Mouse (Mus musculus) MN1 (cell line): ENCODE data around the gene Pigv.
A peak's percentile ranks its signal among the peaks of the same experiment; 100 is the strongest.

Experiments
- DNase-seq: peaks from one replicate; pipeline ENCODE4 v3.0.0-alpha.2; 2016; ENCODE audit warnings: low spot score

The Pigv gene

GRCm38 (mm10) chr4:133645680-133646079 is 26.8 kb downstream of the Pigv start:
- no peak for DNase-seq

DNA sequence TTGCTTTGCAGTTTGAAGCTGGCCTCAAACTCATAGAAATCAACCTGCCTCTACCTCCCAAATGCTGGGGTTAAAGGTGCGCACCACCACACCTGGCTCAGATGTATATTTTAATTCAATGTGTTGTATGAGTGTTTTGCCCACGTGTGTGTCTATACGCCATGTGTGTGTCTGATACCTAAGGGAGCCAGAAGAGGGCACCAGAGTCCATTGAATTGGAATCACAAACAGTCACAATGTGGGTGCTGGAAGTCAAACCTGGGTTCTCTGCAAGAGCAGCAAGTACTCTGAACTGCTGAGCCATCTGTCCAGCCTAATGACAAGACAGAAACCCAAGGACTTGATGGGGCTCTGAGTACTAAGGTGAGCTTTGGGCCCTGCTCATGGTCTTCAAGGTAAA is 27.3 kb downstream of the Pigv start:
- no peak for DNase-seq

- DNase-seq: no peak
These were observed 38.4 kb downstream of the Pigv start for GRCm38 (mm10) chr4:133634043-133634410.

- DNase-seq: peak; percentile 92
These were observed 39.0 kb downstream of the Pigv start for GRCm38 (mm10) chr4:133633332-133634042.

DNA sequence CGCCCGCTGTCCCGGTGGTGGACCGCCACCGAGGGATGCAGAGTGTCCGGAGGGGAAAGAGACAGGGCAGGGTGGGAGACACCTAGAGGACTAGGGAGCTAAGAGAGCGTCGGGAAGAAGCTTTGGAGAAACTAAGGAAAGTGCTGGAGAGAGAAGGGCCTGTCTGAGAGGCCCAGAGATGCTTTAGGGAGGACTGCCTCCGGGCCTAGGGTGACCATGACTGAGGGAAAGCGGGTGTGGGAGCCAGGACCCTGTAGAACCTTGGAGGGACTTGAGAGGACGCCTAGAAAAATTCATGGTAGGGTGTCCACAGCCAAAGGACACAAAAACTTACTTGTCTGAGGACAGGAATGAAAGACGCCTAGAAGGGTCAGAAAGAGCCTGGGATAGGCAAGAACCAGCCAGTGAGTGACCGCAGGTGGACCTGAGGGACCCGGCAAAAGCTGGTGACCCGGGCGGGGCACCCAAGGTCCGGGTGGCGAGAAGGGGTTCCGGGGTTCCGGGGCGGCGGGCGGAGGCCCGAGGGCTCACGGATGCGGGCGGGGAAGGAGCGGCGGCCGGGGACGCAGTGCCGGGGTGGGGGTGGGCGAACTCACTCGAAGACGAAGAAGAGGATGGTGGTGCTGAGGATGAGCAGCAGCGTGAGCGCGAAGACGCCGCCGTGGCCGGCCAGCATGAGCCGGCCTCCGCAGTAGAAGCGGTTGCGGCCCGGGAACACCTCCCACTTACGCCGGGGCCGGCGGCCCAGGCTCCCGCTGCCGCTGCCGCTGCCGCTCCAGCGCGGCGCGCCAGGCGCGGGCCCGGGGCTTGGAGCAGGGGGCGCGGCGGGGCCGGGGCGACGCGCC is 39.7 kb downstream of the Pigv start:
- DNase-seq: peak; percentile 72

- DNase-seq: no peak
These were observed 40.6 kb downstream of the Pigv start for GRCm38 (mm10) chr4:133631769-133632411.

DNA sequence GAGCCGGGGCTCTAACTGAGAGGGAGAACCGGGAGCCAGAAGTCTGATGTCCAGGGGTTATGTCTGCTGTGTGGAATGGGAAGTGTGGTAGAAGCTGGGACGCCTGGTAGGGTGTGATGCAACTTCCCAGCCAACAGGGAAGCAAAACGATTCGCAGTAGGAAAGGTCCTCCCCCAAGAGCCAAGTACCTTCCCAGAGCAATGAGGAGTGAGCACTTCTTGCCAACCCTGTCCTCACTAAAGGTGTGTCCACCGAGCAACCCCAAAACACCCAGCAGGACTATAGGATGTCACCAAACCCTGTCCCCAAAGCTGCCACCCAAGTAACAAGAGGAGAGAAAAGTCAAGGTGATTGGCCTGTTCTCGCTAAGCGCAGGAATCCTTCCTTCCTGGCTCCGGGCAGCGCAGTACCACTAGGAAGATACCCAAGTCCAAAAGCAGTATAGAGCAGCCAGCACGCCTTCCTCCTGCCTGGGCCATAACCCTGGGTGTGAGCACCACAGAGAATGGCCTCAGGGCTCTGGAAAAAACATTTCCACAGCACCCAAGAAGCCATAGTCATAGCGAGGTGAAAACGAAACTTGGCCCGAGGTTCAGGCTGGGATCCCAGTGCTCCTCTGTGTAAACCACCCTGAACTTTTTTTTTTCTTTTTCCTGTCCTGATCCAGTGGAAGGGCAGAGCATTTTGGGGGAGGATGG is 41.2 kb downstream of the Pigv start:
- DNase-seq: no peak

GRCm38 (mm10) chr4:133630326-133630920 is 42.0 kb downstream of the Pigv start:
- DNase-seq: no peak

DNA sequence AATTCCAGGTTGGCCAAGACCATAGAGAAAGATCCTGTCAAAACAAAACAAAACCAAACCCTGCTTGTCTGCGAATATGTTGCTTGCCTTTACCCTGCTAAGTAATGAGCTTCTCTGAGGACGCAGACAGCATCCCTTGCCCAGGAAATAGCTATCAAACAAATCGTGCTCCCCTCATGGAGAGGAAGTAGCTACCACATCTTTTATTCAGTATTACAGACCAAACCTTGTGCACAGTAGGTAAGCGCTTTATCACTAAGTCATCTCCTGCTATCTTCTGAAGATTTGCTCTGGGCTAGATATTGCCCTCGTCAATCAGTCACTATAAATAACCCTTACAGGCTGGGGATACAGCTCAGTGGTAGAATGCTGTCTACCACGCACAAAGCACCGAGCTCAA is 43.3 kb downstream of the Pigv start:
- no peak for DNase-seq

- DNase-seq: no peak
These were observed 43.9 kb downstream of the Pigv start for GRCm38 (mm10) chr4:133628517-133628916.

- no peak for DNase-seq
These were observed 45.4 kb downstream of the Pigv start for GRCm38 (mm10) chr4:133627039-133627438.

GRCm38 (mm10) chr4:133626621-133627020 is 45.8 kb downstream of the Pigv start:
- no peak for DNase-seq

DNA sequence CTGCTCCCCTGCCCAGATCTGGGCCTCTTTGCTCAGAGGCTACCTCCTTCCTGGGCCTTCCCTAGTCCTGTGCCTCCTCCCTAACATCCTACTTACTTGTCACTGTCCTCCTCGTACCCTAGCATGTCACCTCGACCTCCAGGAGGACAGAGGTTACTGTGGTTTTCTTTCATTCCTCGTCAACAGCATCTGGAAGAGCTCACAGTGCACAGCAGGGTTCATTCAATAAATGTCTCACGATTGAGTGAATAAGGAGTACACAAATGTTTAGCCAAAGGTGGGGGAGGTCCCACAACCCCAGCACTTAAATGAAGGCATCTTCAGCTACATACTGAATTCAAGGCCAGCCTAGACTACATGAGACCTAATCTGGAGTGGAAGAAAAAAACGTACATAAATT is 46.2 kb downstream of the Pigv start:
- no peak for DNase-seq

- DNase-seq: peak; percentile 55
These were observed 46.8 kb downstream of the Pigv start for GRCm38 (mm10) chr4:133625621-133626071.

DNA sequence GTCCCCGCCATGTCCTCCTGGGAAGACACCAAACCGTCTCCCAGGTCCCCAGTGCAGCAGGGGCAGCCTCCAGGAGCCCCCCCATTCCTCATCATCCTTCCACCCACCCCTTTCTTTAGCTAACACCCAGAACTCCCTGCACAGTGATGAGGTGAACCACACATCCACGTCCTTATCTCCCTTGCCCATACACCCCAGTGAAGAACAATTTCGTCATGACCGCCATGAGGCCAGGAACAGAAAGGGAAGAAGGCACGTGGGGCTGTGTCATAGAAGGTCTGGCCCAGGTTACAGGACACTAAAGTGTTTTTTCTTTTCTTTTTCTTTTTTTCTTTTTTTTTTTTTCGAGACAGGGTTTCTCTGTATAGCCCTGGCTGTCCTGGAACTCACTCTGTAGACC is 47.6 kb downstream of the Pigv start:
- no peak for DNase-seq

DNA sequence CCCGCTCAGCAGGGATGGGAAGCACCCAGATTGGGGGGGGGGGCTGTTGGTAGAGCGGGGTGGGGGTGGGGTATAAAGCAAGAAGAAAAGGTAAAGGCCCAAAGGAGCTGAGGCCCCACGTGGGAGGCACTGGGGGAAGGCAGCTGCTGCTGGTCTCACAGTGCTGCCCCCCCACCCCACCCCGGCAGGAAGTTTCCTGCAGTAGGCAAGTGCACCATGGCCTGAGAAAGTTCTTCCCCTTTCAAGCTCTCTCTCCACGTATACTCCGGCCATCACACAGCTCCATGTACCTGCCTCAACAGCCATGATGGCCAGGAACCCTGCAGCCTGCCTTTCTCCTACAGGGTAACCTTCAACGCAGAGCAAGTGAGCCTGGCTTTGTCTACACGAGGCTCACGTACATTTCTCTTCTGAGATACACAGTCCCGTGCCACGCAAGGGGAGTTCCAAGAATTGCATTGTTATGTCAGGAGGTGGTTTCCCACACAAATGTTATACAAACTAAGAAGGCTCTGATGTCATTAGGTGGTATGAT is 50.2 kb downstream of the Pigv start:
- no peak for DNase-seq

DNA sequence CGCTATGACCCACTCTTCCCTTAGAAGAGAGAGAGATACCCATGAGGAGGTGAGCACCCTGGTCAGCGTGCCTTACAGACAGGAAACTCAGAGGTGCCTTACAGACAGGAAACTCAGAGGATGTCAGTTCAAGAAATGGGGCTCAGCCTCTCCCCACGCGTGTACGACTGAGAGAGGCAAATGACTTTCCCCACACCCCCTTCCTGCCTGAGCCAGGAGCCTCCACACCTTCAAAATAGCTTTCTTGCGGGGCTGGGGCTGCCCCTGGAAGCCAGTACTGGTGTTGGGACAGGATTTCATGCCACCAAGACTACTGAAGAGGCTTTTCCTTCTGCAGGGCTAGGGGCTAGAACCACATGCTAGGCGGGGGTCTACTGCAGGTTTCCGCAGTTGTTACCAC is 51.8 kb downstream of the Pigv start:
- DNase-seq: no peak

GRCm38 (mm10) chr4:133619473-133620136 is 52.8 kb downstream of the Pigv start:
- DNase-seq: peak; percentile 69

DNA sequence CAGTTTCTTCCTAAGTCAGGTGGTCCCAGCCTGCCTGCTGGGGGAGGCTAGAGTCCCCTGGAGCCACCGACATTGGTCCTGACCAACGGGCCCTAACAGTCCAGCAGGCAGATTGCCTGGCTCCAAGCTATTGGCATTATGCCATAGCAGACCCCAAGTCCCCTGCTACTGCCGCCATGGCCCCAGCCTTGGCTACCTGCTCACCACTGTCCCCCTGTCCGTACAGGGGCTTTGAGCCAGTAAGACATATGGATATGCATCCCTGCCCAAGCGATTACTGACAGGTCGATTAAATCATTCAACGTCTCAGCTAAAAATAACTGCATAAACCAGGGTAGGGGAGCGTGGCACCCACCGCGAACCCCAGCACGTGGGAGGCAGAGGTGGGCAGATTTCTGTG is 54.5 kb downstream of the Pigv start:
- no peak for DNase-seq

- no peak for DNase-seq
These were observed 57.0 kb downstream of the Pigv start for GRCm38 (mm10) chr4:133615416-133615815.

DNA sequence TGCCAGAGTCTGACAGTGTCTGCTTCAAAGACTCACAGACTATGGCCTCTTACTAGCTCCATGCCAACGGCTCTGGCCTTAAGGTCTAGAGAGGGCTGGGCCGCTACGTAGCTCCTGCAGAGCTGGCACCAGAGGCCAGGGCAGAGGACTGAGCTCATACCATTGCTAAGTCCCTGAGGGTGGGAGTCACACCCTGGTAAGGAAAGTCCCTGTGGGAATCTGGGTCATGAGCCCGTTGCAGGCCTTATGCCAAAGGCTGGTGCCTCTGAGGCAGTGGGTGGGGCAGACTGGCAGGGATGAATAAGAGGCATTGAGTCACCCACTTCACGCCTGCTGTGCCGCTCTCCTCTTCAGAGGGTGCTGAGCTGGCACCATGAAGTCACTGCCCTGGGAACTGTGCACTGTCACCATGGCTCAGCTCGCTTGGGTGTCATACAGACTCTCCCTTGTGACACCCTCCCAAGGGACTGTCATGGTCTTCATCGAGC is 58.1 kb downstream of the Pigv start:
- peak; percentile 98 for DNase-seq
